ENCODE assay signal across 8 mouse cellular contexts in the genomic region with DNA sequence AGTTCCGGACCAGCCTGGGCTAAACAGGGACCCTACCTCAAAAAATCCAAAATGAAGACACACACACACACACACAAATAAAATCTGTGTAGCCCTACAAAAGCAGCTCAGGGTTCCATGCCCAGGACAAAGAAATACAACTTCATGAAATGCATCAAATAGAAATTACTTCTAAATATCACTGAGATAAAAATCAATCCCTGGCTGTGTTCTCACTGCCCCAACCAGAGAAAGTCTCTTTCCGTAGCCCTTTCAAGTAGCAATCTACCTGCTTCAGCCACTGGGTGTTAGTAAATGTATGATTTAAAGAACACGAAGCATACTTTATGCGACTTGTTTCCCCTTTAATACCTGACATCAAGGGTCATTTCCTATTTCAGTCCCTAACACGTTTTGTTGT. TPM values are rescaled to one million over a fixed set of nuclear protein-coding genes. Genes with fewer than 3 reads are reported as not detected.
DNase-seq lines count a peak whose midpoint lies in the region; ATAC-seq and TF ChIP-seq lines count a peak whose summit lies in the region.

No protein-coding gene starts in this region.

- H3K9me3 ChIP-seq in heart, embryonic 16.5 days (replicated peaks; ENCODE audit: control insufficient read depth, low read length), result no peaks in the 10 kb centered on the region
- H3K9me3 ChIP-seq in hindbrain, embryonic 14.5 days (ENCODE audit: control insufficient read depth, low read length), result no peaks in the 10 kb centered on the region
- no peaks in the 10 kb centered on the region for H3K9me3 ChIP-seq in midbrain, embryonic 13.5 days

- H3K4me3 ChIP-seq in heart, embryonic 16.5 days (ENCODE audit: low read length), result peak overlapping the region; percentile 81
- peak overlapping the region; percentile 98 for H3K4me3 ChIP-seq in bone marrow macrophage, adult 2 months (ENCODE audit: insufficient read depth, low read length)
- H3K4me3 ChIP-seq in hindbrain, embryonic 14.5 days (replicated peaks; ENCODE audit: low read length), result peak overlapping the region; percentile 84
- peak overlapping the region; percentile 78 for H3K4me3 ChIP-seq in midbrain, embryonic 13.5 days (replicated peaks)

- no peak for ATAC-seq in heart, embryonic 16.5 days (replicated peaks; ENCODE audit: extremely low read depth, insufficient read depth, low FRiP score)
- ATAC-seq in hindbrain, embryonic 14.5 days (ENCODE audit: low FRiP score), result no peak
- no peak for ATAC-seq in midbrain, embryonic 13.5 days

- WGBS in heart, embryonic 16.5 days, result 21% methylated on average over 5 of the region's 5 CpGs
- 26% methylated on average over 5 of the region's 5 CpGs for WGBS in hindbrain, embryonic 14.5 days
- 32% methylated on average over 5 of the region's 5 CpGs for WGBS in midbrain, embryonic 13.5 days

- TF ChIP-seq POLR2A in bone marrow macrophage, adult 2 months (IDR thresholded peaks at IDR 0.05; ENCODE audit: borderline replicate concordance, low read depth, low read length), result no peak

- TF ChIP-seq CTCF in bone marrow macrophage, adult 2 months (IDR thresholded peaks at IDR 0.05; ENCODE audit: low read depth, low read length), result no peak

- H3K4me2 ChIP-seq in heart, embryonic 16.5 days (ENCODE audit: low read depth, low read length), result peak overlapping the region; percentile 92
- peak overlapping the region; percentile 69 for H3K4me2 ChIP-seq in hindbrain, embryonic 14.5 days (replicated peaks)
- H3K4me2 ChIP-seq in midbrain, embryonic 13.5 days (replicated peaks), result peak overlapping the region; percentile 58

- H3K27ac ChIP-seq in heart, embryonic 16.5 days (ENCODE audit: low read length), result no peak overlapping the region
- H3K27ac ChIP-seq in bone marrow macrophage, adult 2 months (ENCODE audit: insufficient read depth, low read depth, low read length), result no peak overlapping the region
- H3K27ac ChIP-seq in hindbrain, embryonic 14.5 days, result no peak overlapping the region
- no peak overlapping the region for H3K27ac ChIP-seq in midbrain, embryonic 13.5 days

- peaks cover 15% of the 10 kb centered on the region for H3K4me1 ChIP-seq in heart, embryonic 16.5 days (ENCODE audit: control insufficient read depth, insufficient read depth, low read length)
- peaks cover 12% of the 10 kb centered on the region for H3K4me1 ChIP-seq in bone marrow macrophage, adult 2 months (ENCODE audit: control insufficient read depth, insufficient read depth, low read length)
- peaks cover 21% of the 10 kb centered on the region for H3K4me1 ChIP-seq in hindbrain, embryonic 14.5 days (replicated peaks; ENCODE audit: control insufficient read depth, insufficient read depth, low read length)
- peaks cover 23% of the 10 kb centered on the region for H3K4me1 ChIP-seq in midbrain, embryonic 13.5 days (replicated peaks)

- H3K36me3 ChIP-seq in heart, embryonic 16.5 days (ENCODE audit: control insufficient read depth, insufficient read depth), result peaks cover 4% of the 10 kb centered on the region; the same call in 1 of the 2 replicates
- peaks cover 29% of the 10 kb centered on the region for H3K36me3 ChIP-seq in hindbrain, embryonic 14.5 days (replicated peaks; ENCODE audit: control insufficient read depth, insufficient read depth)
- H3K36me3 ChIP-seq in midbrain, embryonic 13.5 days, result peaks cover 21% of the 10 kb centered on the region

- H3K27me3 ChIP-seq in heart, embryonic 16.5 days (ENCODE audit: control insufficient read depth, insufficient read depth, low read length), result no peaks in the 10 kb centered on the region
- no peaks in the 10 kb centered on the region for H3K27me3 ChIP-seq in hindbrain, embryonic 14.5 days (ENCODE audit: control insufficient read depth, insufficient read depth, low read length)
- H3K27me3 ChIP-seq in midbrain, embryonic 13.5 days, result no peaks in the 10 kb centered on the region

- peak overlapping the region; percentile 96 for H3K9ac ChIP-seq in heart, embryonic 16.5 days (ENCODE audit: low read length)
- peak overlapping the region; percentile 95 for H3K9ac ChIP-seq in hindbrain, embryonic 14.5 days
- peak overlapping the region; percentile 96 for H3K9ac ChIP-seq in midbrain, embryonic 13.5 days (replicated peaks)

- DNase-seq in heart, adult 9 months (ENCODE audit: low spot score in 2 of 2), result no peak
- DNase-seq in hindbrain, embryonic 14.5 days (ENCODE audit: low spot score), result no peak
- DNase-seq in B cell, adult 2 months, result no peak
- no peak for DNase-seq in adrenal gland, postnatal 10 days
- no peak for DNase-seq in cerebellum, adult 11-12 months

RNA-seq across cellular contexts. Expression of a gene that starts 44.2 kb away (rescaled TPM):
- polyA plus RNA-seq in heart, embryonic 16.5 days (2015; fragmentation: Nextera tagmentation; extraction: Ambion mirVana), result 2.6 and 2.7 TPM in 2 replicates
- 17.6 and 17.9 TPM in 2 replicates for polyA plus RNA-seq in bone marrow macrophage, adult 2 months (2012; ENCODE audit: insufficient read depth, insufficient read length, missing spikeins)
- 5.7 and 6.8 TPM in 2 replicates for polyA plus RNA-seq in hindbrain, embryonic 14.5 days (2014; fragmentation: Nextera tagmentation; extraction: Ambion mirVana)
- polyA plus RNA-seq in midbrain, embryonic 13.5 days (2015; fragmentation: Nextera tagmentation; extraction: Ambion mirVana), result 5.5 and 5.8 TPM in 2 replicates
- total RNA-seq in adrenal gland, postnatal 10 days (2021), result 10 to 100 TPM; 17.3 to 17.5 TPM

RNA-seq across cellular contexts. Expression of a gene that starts 44.9 kb away (rescaled TPM):
- 6.6 and 7.5 TPM in 2 replicates for polyA plus RNA-seq in heart, embryonic 16.5 days (2015; fragmentation: Nextera tagmentation; extraction: Ambion mirVana)
- polyA plus RNA-seq in bone marrow macrophage, adult 2 months (2012; ENCODE audit: insufficient read depth, insufficient read length, missing spikeins), result 9.3 and 10.1 TPM in 2 replicates
- polyA plus RNA-seq in hindbrain, embryonic 14.5 days (2014; fragmentation: Nextera tagmentation; extraction: Ambion mirVana), result 19.7 and 23.4 TPM in 2 replicates
- 15.9 and 21.7 TPM in 2 replicates for polyA plus RNA-seq in midbrain, embryonic 13.5 days (2015; fragmentation: Nextera tagmentation; extraction: Ambion mirVana)
- total RNA-seq in adrenal gland, postnatal 10 days (2021), result 10 to 100 TPM; 14.6 to 15.9 TPM
